Mouse (Mus musculus): ENCODE results near the gene Sdcbp2. TPM values are rescaled to one million over a fixed set of nuclear protein-coding genes. Genes with fewer than 3 reads are reported as not detected.

Sdcbp2 gene
- polyA plus RNA-seq, 1 experiment from 2014 or later = 0.68 TPM

DNA sequence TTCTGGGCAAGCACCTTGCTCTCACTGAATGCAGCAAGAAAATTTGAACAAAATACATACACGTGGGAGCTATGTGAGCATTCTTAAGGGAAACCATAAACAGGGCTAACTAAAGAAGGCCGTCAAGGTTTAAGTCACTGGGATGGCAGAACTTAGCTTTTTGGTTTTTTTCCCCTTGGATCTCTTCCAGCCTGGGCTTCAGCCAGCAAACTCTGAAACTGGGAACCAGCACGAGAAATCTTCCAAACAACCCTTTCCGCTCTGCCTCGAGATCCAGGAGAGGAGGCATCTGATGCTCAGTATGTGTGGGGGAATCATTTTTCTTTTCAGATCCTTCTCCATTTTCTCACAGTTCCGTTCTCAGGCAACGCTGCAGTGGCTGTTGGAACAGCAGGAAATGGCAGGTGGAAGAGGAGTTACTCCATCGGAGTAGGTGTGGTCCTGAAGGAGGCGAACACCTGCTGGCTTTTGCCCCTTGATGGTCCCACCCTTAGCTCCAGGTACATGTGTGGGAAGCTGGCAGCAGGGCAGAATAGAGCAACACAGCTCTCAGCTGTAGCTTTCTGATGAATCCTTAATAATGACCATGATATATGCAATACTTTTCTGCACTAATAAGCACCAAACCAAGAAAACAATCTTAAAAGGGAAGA lies 63.1 kb downstream of the Sdcbp2 start:
- Histone ChIP-seq H3K27ac (replicated peaks) (no peak overlapping the region), H3K27me3 (peaks cover 4% of the 10 kb centered on the region; the same call in 1 of the 2 replicates), H3K9ac (no peak overlapping the region), H3K4me2 (no peak overlapping the region), H3K4me3 (no peak overlapping the region), H3K9me3 (no peaks in the 10 kb centered on the region), H3K4me1 (replicated peaks) (peaks cover 24% of the 10 kb centered on the region), H3K36me3 (no peaks in the 10 kb centered on the region)
- WGBS = 71% methylated on average over 9 of the region's 9 CpGs
- no peak for ATAC-seq (ENCODE audit: low read depth)

DNA sequence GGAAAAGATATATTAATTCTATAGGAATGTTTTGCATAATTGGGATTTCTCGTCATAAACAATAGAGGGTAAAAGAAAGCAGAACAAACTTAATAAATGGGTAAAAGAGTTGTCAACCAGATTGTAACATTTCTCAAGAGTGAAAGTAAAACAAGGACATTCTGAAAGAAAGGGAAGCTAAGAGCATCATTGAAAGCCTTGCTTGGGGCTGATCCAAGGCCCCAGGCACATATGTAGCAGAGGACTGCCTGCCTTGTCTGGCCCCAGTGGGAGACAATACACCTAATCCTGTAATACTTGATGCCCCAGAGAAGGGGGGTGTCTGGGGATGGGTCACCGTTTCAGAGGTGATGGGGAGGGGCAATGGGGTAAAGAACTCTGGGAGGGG lies 63.6 kb downstream of the Sdcbp2 start:
- peaks cover 4% of the 10 kb centered on the region; the same call in 1 of the 2 replicates for H3K27me3 ChIP-seq
- no peaks in the 10 kb centered on the region for H3K9me3 ChIP-seq
- H3K4me3 ChIP-seq = no peak overlapping the region
- no peaks in the 10 kb centered on the region for H3K36me3 ChIP-seq
- H3K4me2 ChIP-seq = no peak overlapping the region
- no peak for ATAC-seq (ENCODE audit: low read depth)
- WGBS = 76% methylated on average over 2 of the region's 2 CpGs
- peaks cover 19% of the 10 kb centered on the region for H3K4me1 ChIP-seq (replicated peaks)
- H3K9ac ChIP-seq = no peak overlapping the region
- H3K27ac ChIP-seq (replicated peaks) = no peak overlapping the region

Other genes starting within 250 kb of the Sdcbp2 start
- not detected in 2 replicates for gene 4921509C19Rik, start 96.5 kb upstream of the Sdcbp2 start, polyA plus RNA-seq (2015; fragmentation: Nextera tagmentation; extraction: Ambion mirVana)
- 258 and 272 TPM in 2 replicates for gene Nsfl1c, start 78.4 kb upstream of the Sdcbp2 start, polyA plus RNA-seq (2015; fragmentation: Nextera tagmentation; extraction: Ambion mirVana)
- 637 and 667 TPM in 2 replicates for gene Fkbp1a, start 30.1 kb upstream of the Sdcbp2 start, polyA plus RNA-seq (2015; fragmentation: Nextera tagmentation; extraction: Ambion mirVana)
- 16.6 and 18.3 TPM in 2 replicates for gene Snph, start 60.0 kb downstream of the Sdcbp2 start, polyA plus RNA-seq (2015; fragmentation: Nextera tagmentation; extraction: Ambion mirVana)
- gene Rad21l, start 95.9 kb downstream of the Sdcbp2 start, polyA plus RNA-seq (2015; fragmentation: Nextera tagmentation; extraction: Ambion mirVana) = 0.11 TPM in 1 of 2 replicates, not detected in the other
- gene Tmem74b, start 129.4 kb downstream of the Sdcbp2 start, polyA plus RNA-seq (2015; fragmentation: Nextera tagmentation; extraction: Ambion mirVana) = 16.7 and 20.0 TPM in 2 replicates
- 48.1 and 54.2 TPM in 2 replicates for gene Psmf1, start 171.6 kb downstream of the Sdcbp2 start, polyA plus RNA-seq (2015; fragmentation: Nextera tagmentation; extraction: Ambion mirVana)

All from neural tube, embryonic 13.5 days (tissue).